Mouse (Mus musculus): ENCODE measurements around the gene Gm10188.

DNA sequence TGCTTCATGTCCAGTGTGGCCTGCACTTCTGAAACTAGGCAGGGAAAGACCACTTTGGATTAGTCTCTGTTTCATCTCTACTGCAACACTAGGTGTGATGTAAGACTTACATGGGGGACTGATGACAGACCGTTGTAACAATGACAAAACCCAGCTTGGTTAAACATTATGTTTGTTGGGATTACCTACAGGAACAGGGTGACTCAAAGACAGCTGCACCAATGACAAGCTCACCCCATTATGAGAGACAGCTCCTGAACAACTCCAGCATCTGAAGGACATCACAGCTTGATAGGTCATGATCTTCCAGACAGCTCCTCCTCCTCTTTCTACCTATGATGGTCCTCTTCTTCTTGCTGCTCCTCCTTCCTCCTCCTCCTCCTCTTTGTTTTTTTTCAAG, 30.8 kb upstream of the Gm10188 start:
- TF ChIP-seq CTCF (IDR thresholded peaks at IDR 0.05; ENCODE audit: insufficient read depth, low read length) (no peak), POLR2A (IDR thresholded peaks at IDR 0.05; ENCODE audit: borderline replicate concordance, extremely low read depth, low read depth, low read length) (no peak)
